Mouse (Mus musculus) testis, adult 2 months (tissue): ENCODE measurements around the gene Tmod1.

Experiments
- CTCF ChIP-seq: fragments of 200-500 bp; IDR thresholded peaks from 2 replicates; pipeline ENCODE4 v1.5.1; 2012; ENCODE audit warnings: low read depth, mild to moderate bottlenecking, inconsistent platforms, low read length, moderate library complexity; ENCODE audit not compliant: control insufficient read depth, insufficient read depth, insufficient replicate concordance
- POLR2A ChIP-seq: fragments of 200-500 bp; IDR thresholded peaks from 2 replicates; pipeline ENCODE4 v1.6.1; 2012; ENCODE audit warnings: low read depth, mild to moderate bottlenecking, inconsistent platforms, low read length, moderate library complexity; ENCODE audit not compliant: control insufficient read depth

DNA sequence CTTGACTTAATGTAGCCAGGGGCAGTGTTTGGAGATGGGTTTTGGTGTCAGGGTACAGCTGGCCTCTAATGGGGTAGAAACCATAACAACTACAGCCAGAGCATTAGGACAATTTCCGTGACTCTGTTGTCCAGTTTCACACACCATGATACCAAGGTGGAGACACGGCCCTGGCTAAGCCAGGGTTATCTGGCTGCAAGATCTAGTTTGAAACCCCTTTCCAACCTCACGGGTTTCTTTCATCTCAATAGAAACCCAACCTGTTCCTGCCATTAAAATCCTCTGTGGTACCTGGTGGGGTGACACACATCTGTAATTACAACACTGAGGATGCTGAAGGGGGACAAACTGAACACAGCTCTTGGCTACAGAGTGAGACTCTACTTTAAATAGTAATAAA is 36.9 kb downstream of the Tmod1 start:
- TF ChIP-seq POLR2A (no peak), CTCF (no peak)
